Mouse (Mus musculus) gastrocnemius, adult 2 months (tissue): ENCODE measurements around the gene Eno3. TPM values are rescaled to one million over a fixed set of nuclear protein-coding genes. Genes with fewer than 3 reads are reported as not detected.

Source experiments
- DNase-seq: peaks from one replicate; pipeline ENCODE4 v3.0.0; 2022
- H3K27ac ChIP-seq: fragments of 200-600 bp; 2 replicates; pipeline ENCODE4 v1.8.1; 2022; ENCODE audit warnings: mild to moderate bottlenecking
- H3K4me3 ChIP-seq: fragments of 200-600 bp; 2 replicates; pipeline ENCODE4 v1.8.1; 2022; ENCODE audit warnings: mild to moderate bottlenecking, moderate library complexity
- CTCF ChIP-seq: fragments of 200-600 bp; IDR thresholded peaks from 2 replicates; pipeline ENCODE4 v1.8.1; 2022; ENCODE audit warnings: antibody characterized with exemption, mild to moderate bottlenecking, moderate library complexity
- intact Hi-C: fragments of 180-260 bp; cut with DNase I; formaldehyde crosslinking; loops from one replicate; pipeline ENCODE4 v1.15.1; 2025
- total RNA-seq, 2 experiments: library from RNA; stranded (reverse); gene quantifications; 2 replicates each; pipeline ENCODE4 v1.2.3; 2021

Eno3 gene
- total RNA-seq, 2 experiments from 2014 or later: 7,153 to 7,488 TPM

DNA sequence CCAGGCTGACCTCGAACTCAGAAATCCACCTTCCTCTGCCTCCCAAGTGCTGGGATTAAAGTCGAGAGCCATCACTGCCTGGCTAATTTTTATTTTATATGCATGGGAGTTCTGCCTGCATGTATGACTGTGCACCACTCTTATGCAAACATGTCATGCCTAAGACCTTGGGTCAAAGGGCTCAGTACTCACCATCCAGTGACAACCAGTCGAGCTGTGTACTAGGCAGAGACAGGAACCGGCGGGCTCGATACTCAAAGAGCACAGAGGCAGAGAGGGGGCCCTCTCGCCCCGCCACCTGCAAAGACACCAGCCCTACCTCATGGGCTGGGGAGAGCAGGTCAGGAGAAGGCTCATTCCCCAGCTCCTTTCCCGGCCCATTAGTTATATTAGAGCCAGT lies 21.1 kb downstream of the Eno3 start:
- H3K27ac ChIP-seq: no peak overlapping the region
- no peak for DNase-seq
- intact Hi-C loops: no loop called here
- no peak overlapping the region for H3K4me3 ChIP-seq
- no peak for TF ChIP-seq CTCF

DNA sequence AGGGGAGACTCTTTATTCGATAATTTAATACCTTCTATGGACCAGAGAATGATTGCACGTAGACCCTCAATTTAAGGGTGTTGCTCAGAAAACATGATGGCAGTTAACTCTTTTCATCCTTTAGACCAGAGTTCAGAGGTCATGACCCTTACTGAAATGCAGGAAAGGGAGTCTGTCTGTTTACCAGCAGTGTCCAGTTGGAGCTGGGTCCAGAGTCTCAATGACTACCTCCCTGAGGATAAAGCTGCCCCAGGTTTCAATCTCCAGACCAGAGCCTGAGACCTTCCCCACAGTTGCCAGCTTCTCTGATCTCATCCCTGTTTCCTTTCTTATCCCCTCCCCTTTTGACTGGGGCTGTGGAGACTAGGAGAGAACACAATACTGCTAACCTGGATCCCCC lies 21.6 kb downstream of the Eno3 start:
- no peak overlapping the region for H3K27ac ChIP-seq
- H3K4me3 ChIP-seq: no peak overlapping the region
- DNase-seq: no peak
- TF ChIP-seq CTCF: no peak
- intact Hi-C loops: no loop called here

DNA sequence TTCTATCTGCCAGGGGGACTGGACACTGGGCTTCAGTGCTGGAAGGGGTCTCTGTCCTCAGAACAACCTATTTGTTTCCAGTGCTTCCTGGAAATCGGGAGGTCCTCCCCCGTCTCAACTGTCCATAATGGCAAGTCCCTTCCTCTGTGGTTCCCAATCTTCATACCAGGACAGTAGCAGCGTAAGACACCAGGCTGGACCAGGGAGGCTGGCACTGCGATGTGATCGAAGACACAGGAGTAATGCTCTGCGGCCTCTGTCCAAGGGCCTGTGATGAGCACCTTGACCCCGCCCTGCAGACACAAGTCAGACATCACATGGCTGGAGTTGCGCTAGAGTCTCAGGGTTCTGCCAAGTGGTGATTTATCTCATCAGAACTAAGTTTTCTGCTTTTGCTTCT lies 22.4 kb downstream of the Eno3 start:
- TF ChIP-seq CTCF: no peak
- Histone ChIP-seq H3K27ac (no peak overlapping the region), H3K4me3 (no peak overlapping the region)
- intact Hi-C loops: no loop called here
- DNase-seq: peak; percentile 17

DNA sequence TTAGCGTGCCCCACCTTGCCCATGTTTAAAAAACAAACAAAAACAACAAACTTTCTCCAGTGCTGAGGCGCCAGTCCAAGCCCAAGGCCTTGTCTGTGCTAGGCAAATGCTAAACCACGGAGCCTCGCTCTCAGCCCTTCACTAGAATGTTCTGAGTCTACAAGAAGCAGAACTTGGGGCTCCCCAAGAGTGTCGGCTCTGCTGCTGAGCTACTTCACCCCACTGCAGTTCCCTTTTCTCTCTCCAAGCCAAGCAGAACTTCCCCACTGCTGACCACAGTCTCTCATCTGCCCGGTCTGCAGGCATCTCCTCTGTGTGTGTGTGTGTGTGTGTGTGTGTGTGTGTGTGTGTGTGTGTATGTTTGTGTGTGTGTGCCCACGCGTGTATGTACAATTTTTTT lies 22.9 kb downstream of the Eno3 start:
- DNase-seq: peak; percentile 25
- no peak overlapping the region for H3K27ac ChIP-seq
- no peak for TF ChIP-seq CTCF
- H3K4me3 ChIP-seq: no peak overlapping the region
- intact Hi-C loops: no loop called here

DNA sequence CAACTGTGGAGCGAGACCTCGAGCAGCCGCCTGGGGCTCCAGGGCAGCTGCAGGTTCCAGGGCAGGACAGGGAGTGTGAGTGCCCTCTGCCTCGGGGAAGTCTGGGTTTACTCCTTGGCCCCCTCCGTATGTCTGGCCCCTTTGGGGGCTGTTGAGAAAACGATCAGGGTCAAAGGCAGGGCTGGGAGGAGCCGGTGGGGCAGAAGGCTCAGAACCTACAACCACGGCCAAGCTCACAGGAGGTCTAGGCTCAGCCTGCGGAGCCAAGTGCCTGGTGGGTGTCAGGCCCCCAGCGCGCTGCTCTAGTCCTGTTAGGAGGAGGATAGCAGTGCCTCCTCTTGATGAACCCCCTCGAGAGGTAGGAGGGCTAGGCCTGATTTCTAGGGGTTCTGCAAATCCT lies 24.2 kb downstream of the Eno3 start:
- no peak for TF ChIP-seq CTCF
- Histone ChIP-seq H3K27ac (no peak overlapping the region), H3K4me3 (no peak overlapping the region)
- DNase-seq: no peak
- intact Hi-C loops: no loop called here

DNA sequence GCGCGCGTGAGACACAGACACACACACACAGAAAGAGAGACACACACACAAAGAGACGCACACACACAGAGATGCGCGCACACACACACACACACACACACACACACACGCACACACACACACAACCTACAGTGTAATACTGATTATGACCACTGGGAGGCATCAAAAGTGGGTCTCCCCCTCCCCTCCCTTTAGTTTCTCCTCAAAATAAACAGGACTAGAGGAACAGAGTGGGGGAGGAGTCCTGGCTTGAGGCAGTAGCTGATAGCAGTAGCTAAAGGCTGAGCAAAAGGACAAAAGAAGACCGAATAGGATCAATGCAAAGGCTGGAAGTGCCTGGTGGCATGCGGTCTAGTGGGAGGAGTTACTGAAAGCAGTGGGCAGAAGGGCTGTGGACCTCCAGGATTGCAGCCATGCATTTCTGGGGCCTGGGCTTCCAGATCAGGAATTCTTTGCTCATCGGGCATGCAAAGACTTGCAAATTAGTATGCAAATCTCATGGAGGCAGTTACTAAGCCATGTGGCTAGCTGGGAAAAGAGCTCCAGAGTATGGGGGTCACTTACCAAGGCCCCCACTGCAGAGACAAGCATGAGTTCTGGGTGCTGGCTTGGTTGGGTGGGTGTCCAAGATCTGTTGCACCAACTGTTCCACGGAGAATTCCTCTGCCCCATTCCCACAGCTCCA lies 25.0 kb downstream of the Eno3 start:
- peak; percentile 45 for TF ChIP-seq CTCF
- no peak overlapping the region for H3K4me3 ChIP-seq
- no peak for DNase-seq
- intact Hi-C loops: loop anchor here (2.0 kb wide), 1 partner anchor 73 kb away; no protein-coding TSS in a partner anchor
- H3K27ac ChIP-seq: no peak overlapping the region

DNA sequence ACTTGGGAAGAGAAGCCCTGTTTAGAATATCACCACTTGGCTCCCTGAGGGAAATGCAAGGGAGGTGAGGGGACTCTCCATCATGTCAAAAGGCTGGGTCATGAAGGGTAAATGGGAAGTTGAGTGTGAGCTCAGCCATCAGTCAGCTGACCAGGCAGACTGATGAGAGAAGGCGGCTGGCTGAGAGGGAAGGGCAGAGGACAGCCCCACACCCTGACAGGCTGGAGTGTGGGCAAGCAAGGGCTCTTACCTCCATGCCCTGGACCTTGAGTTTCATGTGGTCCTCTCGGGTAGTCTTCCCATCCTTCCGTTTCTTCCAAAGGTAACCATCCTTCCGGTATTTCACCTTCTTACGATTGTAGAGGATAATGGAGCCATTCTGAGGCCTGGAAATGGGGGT lies 26.6 kb downstream of the Eno3 start:
- intact Hi-C loops: loop anchor here (2.0 kb wide), 1 partner anchor 71 kb away; no protein-coding TSS in a partner anchor
- DNase-seq: no peak
- TF ChIP-seq CTCF: no peak
- H3K4me3 ChIP-seq: no peak overlapping the region
- H3K27ac ChIP-seq: no peak overlapping the region

DNA sequence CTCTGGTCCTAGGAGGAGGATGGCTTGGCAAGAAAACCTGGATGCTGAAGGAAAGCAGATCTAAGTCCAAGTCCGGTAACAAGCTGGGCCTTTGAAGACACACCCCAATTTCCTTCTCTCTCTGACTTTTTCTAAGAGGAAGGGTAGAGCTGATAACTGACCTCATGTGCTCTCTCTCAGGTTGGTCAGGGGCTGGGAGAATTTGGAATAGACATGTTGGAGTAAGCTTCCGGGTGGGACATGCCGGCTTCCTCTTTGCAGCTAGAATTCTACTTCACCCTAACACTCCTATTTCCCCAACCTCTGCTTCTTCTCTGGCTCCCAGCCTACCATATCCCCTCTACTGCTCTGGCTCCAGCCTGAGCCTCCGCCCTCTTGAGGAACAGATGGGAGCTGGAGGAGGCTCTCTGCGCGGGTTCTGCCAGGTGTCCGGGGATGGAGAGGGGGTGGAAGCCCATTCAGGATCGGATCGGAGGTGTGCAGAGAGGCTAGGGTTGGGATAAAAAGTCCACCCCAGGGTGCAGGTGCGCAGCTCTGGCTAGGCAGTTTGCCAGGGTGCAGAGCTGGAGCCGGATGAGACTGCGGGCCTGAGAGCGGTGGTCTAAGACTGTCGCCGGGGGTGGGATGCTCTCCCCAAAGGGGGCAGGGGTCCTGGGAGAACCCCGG lies 30.0 kb downstream of the Eno3 start:
- Histone ChIP-seq H3K27ac (peak overlapping the region; percentile 98), H3K4me3 (peak overlapping the region; percentile 84)
- no peak for TF ChIP-seq CTCF
- DNase-seq: no peak
- intact Hi-C loops: loop anchor here (2.0 kb wide), 1 partner anchor 14 kb away; the partner anchor contains the start of genes Inca1 and Kif1c

DNA sequence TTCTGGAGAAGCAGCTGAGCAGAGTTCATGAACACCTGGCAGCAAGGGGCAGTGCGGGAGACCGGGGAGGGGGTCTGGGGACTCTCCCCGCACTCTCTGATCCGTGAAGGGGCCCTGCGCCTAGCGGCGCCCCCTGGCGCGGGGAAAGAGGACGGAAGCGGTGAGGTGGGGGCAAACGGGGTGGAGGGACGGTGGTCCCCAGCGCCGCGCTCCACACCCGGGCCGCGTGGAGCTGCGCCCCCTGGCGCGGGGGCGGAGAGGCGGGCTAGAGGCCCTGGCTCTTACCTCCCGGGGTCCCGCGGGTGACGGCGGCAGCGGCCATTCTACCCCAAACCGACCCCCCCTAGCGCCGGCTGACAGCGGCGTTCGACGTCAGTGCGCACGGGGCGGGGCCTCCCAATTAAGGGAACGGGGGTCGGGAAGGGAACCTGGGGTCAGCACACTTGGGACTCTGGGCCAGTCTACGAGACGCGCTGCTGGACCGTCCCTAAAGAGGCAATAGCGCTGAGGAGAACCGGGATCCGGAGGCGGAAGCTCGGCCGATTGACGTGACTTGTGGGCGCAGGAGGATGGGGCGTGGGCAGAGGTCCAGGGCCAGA lies 30.7 kb downstream of the Eno3 start, which contains the start of gene Camta2:
TSS of gene Camta2 (minus strand) at position 505 of the 599 bp plus-strand sequence.
- peak; percentile 71 for TF ChIP-seq CTCF
- intact Hi-C loops: loop anchor here (1.0 to 2.0 kb wide), 2 partner anchors 13 to 33 kb away; partner anchors contain the start of genes Inca1, Kif1c and Pfn1
- peak; percentile 95 for DNase-seq
- Histone ChIP-seq H3K27ac (peak within 1 kb of the TSS; percentile 98), H3K4me3 (peak within 1 kb of the TSS; percentile 84)

DNA sequence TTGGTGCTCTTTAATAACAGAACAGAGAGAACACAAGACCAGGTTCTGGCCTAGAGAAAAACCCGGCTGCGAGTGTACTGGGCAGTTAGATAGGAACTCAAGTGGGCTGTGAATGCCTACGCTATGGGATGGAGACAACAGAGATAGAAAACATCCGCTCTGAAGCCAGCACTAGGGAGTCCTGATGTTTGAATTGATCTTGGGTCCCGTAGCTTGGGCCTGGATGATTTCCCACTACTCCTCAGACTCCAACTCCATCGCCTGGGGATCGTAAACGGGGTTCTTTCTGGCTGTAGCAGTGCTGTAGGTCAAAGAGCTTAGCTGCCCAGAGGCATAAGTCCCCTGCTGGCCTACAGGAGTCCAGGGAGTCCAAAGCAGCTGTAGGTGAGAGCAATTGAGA lies 31.4 kb downstream of the Eno3 start:
- H3K4me3 ChIP-seq: peak overlapping the region; percentile 84
- no peak for TF ChIP-seq CTCF
- intact Hi-C loops: loop anchor here (1.0 kb wide), 1 partner anchor 34 kb away; the partner anchor contains the start of gene Pfn1
- DNase-seq: no peak
- H3K27ac ChIP-seq: peak overlapping the region; percentile 98

DNA sequence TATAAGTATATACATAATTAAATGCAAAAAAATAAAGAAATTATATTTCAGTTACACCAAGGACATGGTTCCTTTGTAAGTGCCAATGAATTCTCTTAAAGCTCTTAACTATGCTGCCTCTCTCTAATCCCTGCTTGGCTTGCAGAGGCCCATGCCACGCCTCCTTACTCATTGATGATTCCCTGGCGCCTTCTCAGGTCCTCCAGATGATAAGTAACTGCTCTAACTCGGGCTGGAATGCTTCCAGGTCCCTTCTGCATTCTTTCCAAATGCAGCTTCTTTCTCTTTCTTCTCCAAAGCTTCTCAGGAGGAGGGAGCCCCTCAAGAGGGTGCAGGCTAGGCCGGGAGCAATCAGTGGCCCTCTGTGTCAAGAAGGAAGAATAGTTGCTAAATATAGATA lies 32.6 kb downstream of the Eno3 start:
- Histone ChIP-seq H3K4me3 (no peak overlapping the region), H3K27ac (0 out of 2 replicates have a peak overlapping the region, but pooled peaks have one; percentile 3)
- TF ChIP-seq CTCF: no peak
- intact Hi-C loops: no loop called here
- no peak for DNase-seq

DNA sequence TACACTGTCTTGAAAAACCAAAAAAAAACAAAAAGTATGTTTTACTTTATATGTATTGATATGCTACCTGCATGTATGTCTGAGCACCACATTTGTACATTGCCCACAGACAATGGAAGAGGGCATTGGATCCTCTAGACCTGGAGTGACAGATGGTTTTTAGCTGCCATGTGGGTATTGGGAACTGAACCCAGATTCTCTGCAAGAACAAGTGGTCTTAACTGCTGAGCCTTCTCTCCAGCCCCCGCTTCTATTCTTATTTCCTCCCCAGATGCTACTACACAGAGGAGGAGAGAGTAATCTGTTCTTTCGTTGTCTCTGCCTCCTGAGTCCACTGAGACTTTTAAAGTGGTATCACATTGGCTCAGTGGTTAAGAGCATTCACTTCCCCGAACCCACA lies 36.5 kb downstream of the Eno3 start:
- intact Hi-C loops: no loop called here
- H3K27ac ChIP-seq: no peak overlapping the region

DNA sequence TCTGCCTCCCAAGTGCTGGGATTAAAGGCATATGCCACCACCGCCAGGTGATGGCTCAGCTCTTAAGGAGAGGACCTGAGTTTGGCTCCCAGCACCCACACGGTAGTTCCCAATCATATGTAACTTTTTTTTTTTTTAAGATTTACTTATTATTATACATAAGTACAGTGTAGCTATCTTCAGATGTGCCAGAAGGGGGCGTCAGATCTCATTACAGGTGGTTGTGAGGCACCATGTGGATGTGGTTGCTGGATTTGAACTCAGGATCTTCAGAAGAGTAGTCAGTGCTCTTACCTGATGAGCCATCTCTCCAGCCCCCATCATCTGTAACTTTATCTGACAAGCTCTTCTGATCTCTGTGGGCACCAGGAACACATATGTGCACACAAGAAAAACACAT lies 40.4 kb downstream of the Eno3 start:
- DNase-seq: no peak
- no peak overlapping the region for H3K27ac ChIP-seq
- intact Hi-C loops: no loop called here
- TF ChIP-seq CTCF: peak; percentile 9; the same call in 1 of the 2 replicates
- H3K4me3 ChIP-seq: no peak overlapping the region

More for the DNA sequence above, 36.5 kb downstream of the Eno3 start:
- H3K4me3 ChIP-seq: no peak overlapping the region
- no peak for TF ChIP-seq CTCF
- DNase-seq: no peak
